Mouse (Mus musculus) CH12.LX (cell line): ENCODE measurements around the gene Spout1.

Experiments used
- CTCF ChIP-seq, 2 experiments: IDR thresholded peaks in 1 of 2; conservative IDR thresholded peaks in 1 of 2; 2 replicates each; pipeline ENCODE4 v1.5.1; 2011 to 2012; ENCODE audit warnings: low read depth in 2 of 2, low read length in 2 of 2, improper control_type of control experiment in 1 of 2, inconsistent platforms in 1 of 2, mild to moderate bottlenecking in 1 of 2, moderate library complexity in 1 of 2
- E2F4 ChIP-seq: IDR thresholded peaks from 2 replicates; pipeline ENCODE4 v1.6.1; 2011; ENCODE audit warnings: low read depth, low read length, improper control_type of control experiment; ENCODE audit not compliant: insufficient replicate concordance
- NRF1 ChIP-seq: IDR thresholded peaks from 2 replicates; pipeline ENCODE4 v1.6.1; 2014; ENCODE audit warnings: low read depth, mild to moderate bottlenecking, inconsistent platforms, low read length, improper control_type of control experiment, moderate library complexity
- POLR2A ChIP-seq: IDR thresholded peaks from 2 replicates; pipeline ENCODE4 v1.6.1; 2011; ENCODE audit warnings: low read depth, mild to moderate bottlenecking, improper control_type of control experiment, low read length
- POLR2AphosphoS2 ChIP-seq: IDR thresholded peaks from 2 replicates; pipeline ENCODE4 v1.6.1; 2011; ENCODE audit warnings: low read depth, low read length, improper control_type of control experiment
- RCOR1 ChIP-seq: conservative IDR thresholded peaks from 2 replicates; pipeline ENCODE4 v1.6.1; 2012; ENCODE audit warnings: low read depth, mild to moderate bottlenecking, inconsistent platforms, low read length, improper control_type of control experiment
- SIN3A ChIP-seq: IDR thresholded peaks from 2 replicates; pipeline ENCODE4 v1.6.1; 2012; ENCODE audit warnings: low read length, improper control_type of control experiment, inconsistent platforms
- USF1 ChIP-seq: IDR thresholded peaks from 2 replicates; pipeline ENCODE4 v1.6.1; 2014; ENCODE audit warnings: low read depth, mild to moderate bottlenecking, inconsistent platforms, low read length, improper control_type of control experiment

DNA sequence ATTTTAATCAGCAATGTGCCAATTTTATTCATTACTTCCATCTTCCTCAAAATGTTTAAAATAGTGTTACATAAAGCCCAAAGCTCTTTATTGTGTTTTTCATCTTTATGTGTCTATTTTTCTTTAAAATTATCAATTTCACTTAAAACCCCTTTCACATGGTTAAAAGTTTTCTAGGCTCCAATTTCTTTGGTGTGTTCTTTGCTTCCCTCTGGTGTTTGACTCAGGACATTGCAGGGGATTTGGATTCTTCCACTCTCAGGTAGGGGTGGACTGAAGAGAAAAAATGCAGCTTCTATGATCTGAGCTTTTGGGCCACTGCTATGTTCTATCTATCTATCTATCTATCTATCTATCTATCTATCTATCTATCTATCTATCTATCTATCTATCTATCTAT, 16.4 kb downstream of the Spout1 start:
- TF ChIP-seq CTCF (conservative IDR thresholded peaks at IDR 0.05 in 1 of 2, IDR thresholded peaks at IDR 0.05 in 1 of 2; ENCODE audit: low read depth in 2 of 2, low read length in 2 of 2) (peak; percentile 41 to 94), RCOR1 (no peak), USF1 (no peak), SIN3A (no peak), POLR2A (no peak), NRF1 (no peak), E2F4 (no peak), POLR2AphosphoS2 (no peak)
